Mouse (Mus musculus) gastrocnemius, postnatal 4 days (tissue): ENCODE measurements around the gene Defb35. TPM values are rescaled to one million over a fixed set of nuclear protein-coding genes. Genes with fewer than 3 reads are reported as not detected.
"Not testable (repeated sequence)": the region's sequence is repeated elsewhere in the genome, so short reads cannot be mapped to it uniquely, and the experiment has no call there.

ENCODE experiments used
- DNase-seq, 2 experiments: peaks; one replicate each; pipeline ENCODE4 v3.0.0; 2021 to 2022; ENCODE audit warnings: low spot score in 2 of 2, mixed read lengths in 2 of 2
- long read RNA-seq, 2 experiments: library from polyadenylated mRNA; stranded (forward); transcript quantifications; one replicate each; pipeline ENCODE4 v2.0.0; 2021
- total RNA-seq, 2 experiments: library from RNA; stranded (reverse); gene quantifications; 2 replicates each; pipeline ENCODE4 v1.2.3; 2021

The Defb35 gene
- total RNA-seq, result not detected
- long read RNA-seq, experiment 1, result 0 reads
- long read RNA-seq, experiment 2, result 0 reads

GRCm38 (mm10) chr8:21938052-21938451 is at the start of gene Defb35:
TSS of gene Defb35 (plus strand) at chr8:21938352.
- DNase-seq, result not testable (repeated sequence)

- not testable (repeated sequence) for DNase-seq
Observed at GRCm38 (mm10) chr8:21906290-21906689, 31.9 kb upstream of the Defb35 start, which contains the start of gene Defb11. TSS of gene Defb11 (minus strand) at chr8:21906412.

GRCm38 (mm10) chr8:21911931-21912330 is 26.2 kb upstream of the Defb35 start:
- DNase-seq, result no peak

- DNase-seq, result no peak
Observed at GRCm38 (mm10) chr8:21912554-21912953, 25.6 kb upstream of the Defb35 start.

GRCm38 (mm10) chr8:21915625-21916024 is 22.5 kb upstream of the Defb35 start:
- no peak for DNase-seq

GRCm38 (mm10) chr8:21930754-21931153 is 7.4 kb upstream of the Defb35 start:
- not testable (repeated sequence) for DNase-seq

GRCm38 (mm10) chr8:21932610-21933009 is 5.5 kb upstream of the Defb35 start, which contains the start of gene Defb15:
TSS of gene Defb15 (minus strand) at chr8:21932710.
- DNase-seq, result no peak

GRCm38 (mm10) chr8:21946462-21946861 is 8.3 kb downstream of the Defb35 start, which contains the start of gene Defb13:
TSS of gene Defb13 (plus strand) at chr8:21946762.
- DNase-seq, result no peak

GRCm38 (mm10) chr8:21947311-21948017 is 9.3 kb downstream of the Defb35 start:
- DNase-seq, result no peak

GRCm38 (mm10) chr8:21955321-21955720 is 17.2 kb downstream of the Defb35 start:
- peak in 1 of 2 experiments; percentile 19 for DNase-seq

GRCm38 (mm10) chr8:21956336-21956735 is 18.2 kb downstream of the Defb35 start:
- no peak for DNase-seq

GRCm38 (mm10) chr8:21958414-21958813 is 20.3 kb downstream of the Defb35 start, which contains the start of gene Fam90a1a:
TSS of gene Fam90a1a (plus strand) at chr8:21958714.
- no peak for DNase-seq

GRCm38 (mm10) chr8:21966646-21967045 is 28.5 kb downstream of the Defb35 start:
- DNase-seq, result no peak

GRCm38 (mm10) chr8:21969475-21969874 is 31.3 kb downstream of the Defb35 start, which contains the start of gene Ccdc70:
TSS of gene Ccdc70 (plus strand) at chr8:21969775.
- no peak for DNase-seq

GRCm38 (mm10) chr8:21978193-21978592 is 40.0 kb downstream of the Defb35 start:
- DNase-seq, result no peak

- no peak for DNase-seq
Observed at GRCm38 (mm10) chr8:21981664-21982337, 43.6 kb downstream of the Defb35 start.

Other genes starting within 250 kb of the Defb35 start
- not detected for gene AY761184, start 234.7 kb upstream of the Defb35 start, total RNA-seq
- not detected for gene Defa24, start 203.9 kb upstream of the Defb35 start, total RNA-seq
- not detected for gene Defb50, start 114.8 kb upstream of the Defb35 start, total RNA-seq
- gene Defb2, start 98.4 kb upstream of the Defb35 start, total RNA-seq, result not detected
- not detected for gene Defb10, start 79.5 kb upstream of the Defb35 start, total RNA-seq
- not detected for gene Defb9, start 52.9 kb upstream of the Defb35 start, total RNA-seq
- gene Defb11, start 31.9 kb upstream of the Defb35 start, total RNA-seq, result not detected
- not detected for gene Defb15, start 5.6 kb upstream of the Defb35 start, total RNA-seq
- gene Defb13, start 8.4 kb downstream of the Defb35 start, total RNA-seq, result not detected
- not detected for gene Fam90a1a, start 20.4 kb downstream of the Defb35 start, total RNA-seq
- not detected for gene Ccdc70, start 31.4 kb downstream of the Defb35 start, total RNA-seq
- under 1 TPM; 0.12 to 0.18 TPM for gene Atp7b, start 122.0 kb downstream of the Defb35 start, total RNA-seq
- gene Alg11, start 122.4 kb downstream of the Defb35 start, total RNA-seq, result 10 to 100 TPM; 12.0 to 14.3 TPM
- not detected for gene Nek5, start 186.7 kb downstream of the Defb35 start, total RNA-seq
- gene Nek3, start 228.1 kb downstream of the Defb35 start, total RNA-seq, result 1 to 10 TPM; 3.5 to 3.6 TPM
- 10 to 100 TPM; 15.6 to 16.4 TPM for gene Ckap2, start 247.5 kb downstream of the Defb35 start, total RNA-seq